11 mouse cellular contexts compared by ENCODE assay signal in the genomic region with DNA sequence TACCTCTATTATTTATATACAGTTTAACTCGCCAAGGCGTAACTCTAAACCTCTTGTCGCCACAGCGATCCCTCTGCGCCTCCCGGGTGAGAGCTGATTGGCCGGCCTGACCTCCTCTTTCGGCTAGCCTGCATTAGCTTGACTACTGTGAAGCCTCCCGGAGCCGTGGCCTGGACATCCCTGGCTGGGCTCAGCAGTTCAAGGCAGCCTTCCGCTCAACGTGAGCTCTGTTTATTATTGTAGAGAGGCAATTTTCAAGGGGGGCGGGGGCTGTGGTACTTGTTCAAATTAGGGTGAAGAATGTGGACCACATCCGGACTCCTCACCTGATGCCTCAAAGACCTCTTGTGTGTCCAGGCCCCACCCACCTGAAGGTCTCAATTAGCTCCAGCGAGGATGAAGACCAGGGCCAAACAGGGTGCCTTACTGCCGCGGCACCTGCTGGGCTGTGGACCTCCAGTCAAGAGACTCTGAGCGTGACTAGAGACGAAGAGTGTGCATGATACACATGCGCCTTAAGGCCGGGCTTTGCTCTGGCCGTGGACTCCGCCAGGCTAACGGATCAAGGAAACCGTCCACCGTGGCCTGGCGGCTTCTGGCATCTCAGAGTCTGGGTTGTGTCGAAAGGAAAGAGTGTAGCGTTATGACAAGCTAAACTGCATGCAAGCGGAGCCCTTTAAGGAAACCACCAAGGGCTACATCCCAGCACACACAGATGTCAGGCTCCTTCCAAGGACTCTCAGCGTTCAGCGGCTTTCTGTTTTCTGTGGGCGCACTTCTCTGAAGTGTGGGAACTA.
DNase-seq lines count a peak whose midpoint lies in the region; ATAC-seq and TF ChIP-seq lines count a peak whose summit lies in the region.
"Had no signal": no experiment of that assay in that cellular context is flagged by ENCODE, and none has a peak within 500 bp of the region (broad histone marks: within the 10 kb centered on the region; RNA-seq: fewer than 3 reads in every experiment).

No protein-coding gene starts in this region.

- no peaks in the 10 kb centered on the region for H3K9me3 ChIP-seq in heart, embryonic 10.5 days
- no peaks in the 10 kb centered on the region for H3K9me3 ChIP-seq in intestine, embryonic 15.5 days
- peaks cover 4% of the 10 kb centered on the region; the same call in 1 of the 2 replicates for H3K9me3 ChIP-seq in stomach, embryonic 16.5 days (replicated peaks; ENCODE audit: control insufficient read depth, low read length)

- ATAC-seq in intestine, embryonic 15.5 days = no peak; the same call in 1 of the 2 replicates
- ATAC-seq in stomach, embryonic 16.5 days (ENCODE audit: insufficient read depth, low FRiP score) = peak; percentile 15; the same call in 1 of the 2 replicates
- ATAC-seq: activated CD4-positive, CD25-positive, alpha-beta regulatory T cell, adult 4 months had no signal

- 34% methylated on average over 33 of the region's 33 CpGs for WGBS in heart, embryonic 10.5 days
- 40% methylated on average over 33 of the region's 33 CpGs for WGBS in lung, adult 2 months
- WGBS in intestine, embryonic 15.5 days = 23% methylated on average over 33 of the region's 33 CpGs
- WGBS in stomach, embryonic 16.5 days = 23% methylated on average over 33 of the region's 33 CpGs

- TF ChIP-seq CTCF in lung, adult 2 months (IDR thresholded peaks at IDR 0.05; ENCODE audit: insufficient read depth, low read length) = no peak

- DNase-seq in heart, embryonic 10.5 days (ENCODE audit: low spot score) = no peak
- DNase-seq in heart, postnatal 14 days = no peak
- DNase-seq in lung, postnatal 10 days = peak; percentile 8
- DNase-seq in lung, adult 2 months = no peak
- no peak for DNase-seq in gastrocnemius, postnatal 10 days
- DNase-seq in frontal cortex, adult 2 months (ENCODE audit: extremely low spot score in 1 of 2, low spot score in 1 of 2) = no peak
- DNase-seq: cerebellum, adult 2 months had no signal

- H3K4me1 ChIP-seq in heart, embryonic 10.5 days = peaks cover 36% of the 10 kb centered on the region
- H3K4me1 ChIP-seq in lung, adult 2 months (ENCODE audit: control insufficient read depth, insufficient read depth, low read length) = no peaks in the 10 kb centered on the region
- peaks cover 9% of the 10 kb centered on the region; the same call in 1 of the 2 replicates for H3K4me1 ChIP-seq in intestine, embryonic 15.5 days (replicated peaks)
- H3K4me1 ChIP-seq in stomach, embryonic 16.5 days (ENCODE audit: control insufficient read depth, insufficient read depth, low read length) = peaks cover 8% of the 10 kb centered on the region; the same call in 1 of the 2 replicates

- intact Hi-C loops in heart, postnatal 14 days (cut with DNase I) = no loop called here

- peaks cover 31% of the 10 kb centered on the region for H3K27me3 ChIP-seq in heart, embryonic 10.5 days (ENCODE audit: insufficient read depth, poor library complexity, severe bottlenecking)
- no peaks in the 10 kb centered on the region for H3K27me3 ChIP-seq in intestine, embryonic 15.5 days (replicated peaks)
- H3K27me3 ChIP-seq in stomach, embryonic 16.5 days (ENCODE audit: control insufficient read depth, insufficient read depth, low read length) = 0 out of 2 replicates have a peak, but pooled peaks cover 2% of the 10 kb centered on the region

- H3K27ac ChIP-seq in heart, embryonic 10.5 days = peak overlapping the region; percentile 67
- no peak overlapping the region for H3K27ac ChIP-seq in intestine, embryonic 15.5 days
- no peak overlapping the region for H3K27ac ChIP-seq in stomach, embryonic 16.5 days (ENCODE audit: low read length)
- H3K27ac ChIP-seq: macrophage had no signal

- H3K4me3 ChIP-seq in heart, embryonic 10.5 days = peak overlapping the region; percentile 35
- no peak overlapping the region for H3K4me3 ChIP-seq in lung, adult 2 months (replicated peaks; ENCODE audit: extremely low read depth, low read depth, low read length)
- no peak overlapping the region for H3K4me3 ChIP-seq in intestine, embryonic 15.5 days (replicated peaks)
- H3K4me3 ChIP-seq in stomach, embryonic 16.5 days (replicated peaks; ENCODE audit: low read length) = no peak overlapping the region

- no peak overlapping the region for H3K9ac ChIP-seq in intestine, embryonic 15.5 days
- 0 out of 2 replicates have a peak overlapping the region, but pooled peaks have one; percentile 25 for H3K9ac ChIP-seq in stomach, embryonic 16.5 days (ENCODE audit: low read length)

- H3K4me2 ChIP-seq in intestine, embryonic 15.5 days (replicated peaks) = 0 out of 2 replicates have a peak overlapping the region, but pooled peaks have one; percentile 7
- H3K4me2 ChIP-seq in stomach, embryonic 16.5 days (ENCODE audit: low read depth, low read length) = no peak overlapping the region

- H3K36me3 ChIP-seq in heart, embryonic 10.5 days = no peaks in the 10 kb centered on the region
- H3K36me3 ChIP-seq in intestine, embryonic 15.5 days = no peaks in the 10 kb centered on the region
- no peaks in the 10 kb centered on the region for H3K36me3 ChIP-seq in stomach, embryonic 16.5 days (ENCODE audit: control insufficient read depth, insufficient read depth, low read length)

- TF ChIP-seq POLR2A in lung, adult 2 months (IDR thresholded peaks at IDR 0.05; ENCODE audit: borderline replicate concordance, extremely low read depth, low read depth, low read length) = no peak
